Mouse (Mus musculus) thymus, adult 2 months (tissue): Measurements from ENCODE around the gene Fntb.

Source experiments
- CTCF ChIP-seq: fragments of 200-500 bp; IDR thresholded peaks from 2 replicates; pipeline ENCODE4 v1.5.1; 2012; ENCODE audit warnings: mild to moderate bottlenecking, control low read depth, low read length, moderate library complexity, borderline replicate concordance; ENCODE audit not compliant: control insufficient read depth, poor library complexity, insufficient read depth; ENCODE audit errors: extremely low read depth
- POLR2A ChIP-seq: fragments of 200-500 bp; IDR thresholded peaks from 2 replicates; pipeline ENCODE4 v1.6.1; 2012; ENCODE audit warnings: mild to moderate bottlenecking, low read length, control low read depth, moderate library complexity; ENCODE audit not compliant: control insufficient read depth, poor library complexity, insufficient read depth; ENCODE audit errors: extremely low read depth

DNA sequence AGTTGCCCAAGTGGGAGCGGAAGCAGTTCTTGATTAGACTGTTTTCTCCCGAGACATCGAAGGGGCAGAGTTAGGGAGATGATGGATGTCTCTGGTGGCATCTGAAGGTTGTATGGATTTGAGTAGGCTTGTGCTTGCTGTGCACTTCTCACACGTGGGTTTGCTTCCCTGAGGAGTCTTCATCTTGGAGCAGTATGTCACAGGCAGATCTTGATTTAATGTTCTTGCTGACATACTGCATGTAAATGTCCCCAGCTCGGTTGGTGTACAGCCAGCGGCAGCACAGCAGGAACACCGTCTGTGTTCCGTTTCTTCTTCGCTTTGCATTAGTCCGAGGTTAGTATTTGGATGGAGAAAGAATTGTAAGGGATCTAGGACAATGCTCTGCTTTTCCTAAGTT lies 91.7 kb downstream of the Fntb start:
- no peak for TF ChIP-seq CTCF
- TF ChIP-seq POLR2A, result no peak
